ENCODE assay signal across 24 mouse cellular contexts in the genomic region with DNA sequence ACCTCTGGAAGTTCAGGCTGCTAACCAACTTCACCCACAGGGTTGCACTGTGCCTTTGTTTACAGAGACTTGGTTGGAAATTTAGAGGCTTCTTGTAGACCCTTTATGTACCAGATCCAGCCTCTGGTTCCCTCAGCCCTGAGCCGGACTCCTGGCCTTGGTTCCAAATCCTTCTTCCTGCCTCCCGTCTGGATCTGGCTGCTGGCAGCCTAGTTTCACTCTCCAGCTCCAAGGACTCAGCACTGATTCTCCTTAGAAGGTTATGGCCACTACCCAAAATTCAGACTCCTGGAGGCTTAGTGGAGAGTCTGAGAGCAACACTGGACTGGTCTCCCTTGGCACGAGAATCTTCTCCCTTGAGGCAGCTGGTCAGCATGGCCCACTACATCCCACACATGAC. TPM values are rescaled to one million over a fixed set of nuclear protein-coding genes. Genes with fewer than 3 reads are reported as not detected.
A peak's percentile ranks its signal among the peaks of the same experiment; 100 is the strongest.
DNase-seq lines count a peak whose midpoint lies in the region; ATAC-seq and TF ChIP-seq lines count a peak whose summit lies in the region.
"Had no signal": no experiment of that assay in that cellular context is flagged by ENCODE, and none has a peak within 500 bp of the region (broad histone marks: within the 10 kb centered on the region; RNA-seq: fewer than 3 reads in every experiment).

No protein-coding gene starts in this region.

- no peak for TF ChIP-seq CTCF in lung, embryonic 14.5 days (IDR thresholded peaks at IDR 0.05; ENCODE audit: low read depth)

- WGBS in lung, embryonic 14.5 days: 79% methylated on average over 3 of the region's 3 CpGs
- WGBS in lung, embryonic 16.5 days: 66% methylated on average over 3 of the region's 3 CpGs
- WGBS in midbrain, embryonic 11.5 days: 90% methylated on average over 3 of the region's 3 CpGs
- 94% methylated on average over 3 of the region's 3 CpGs for WGBS in midbrain, embryonic 13.5 days

- no peak for DNase-seq in lung, embryonic 14.5 days
- no peak for DNase-seq in lung, postnatal 25 days (ENCODE audit: low spot score)
- DNase-seq in lung, postnatal 36 days: no peak
- peak; percentile 69 for DNase-seq in midbrain, embryonic 11.5 days (ENCODE audit: low spot score, missing footprints)
- peak; percentile 24 for DNase-seq in ovary, postnatal 36 days (ENCODE audit: low spot score)
- no peak for DNase-seq in ovary, postnatal 14 days (ENCODE audit: low spot score)
- DNase-seq: adrenal gland, adult 2 months; adrenal gland, postnatal 10 days; adrenal gland, postnatal 25 days; cerebellum, adult 11 months; cerebellum, adult 18-20 months; cerebellum, adult 8-10 months; cerebellum, adult 9-11 months; cerebellum, postnatal 14 days; cerebellum, postnatal 36 days; embryo, embryonic 11 days had no signal

- H3K4me2 ChIP-seq in lung, embryonic 14.5 days: no peak overlapping the region
- no peak overlapping the region for H3K4me2 ChIP-seq in lung, embryonic 16.5 days (ENCODE audit: low read depth, low read length)
- no peak overlapping the region for H3K4me2 ChIP-seq in midbrain, embryonic 11.5 days
- no peak overlapping the region for H3K4me2 ChIP-seq in midbrain, embryonic 13.5 days (replicated peaks)
- H3K4me2 ChIP-seq: embryonic facial prominence, embryonic 13.5 days; embryonic facial prominence, embryonic 15.5 days; forebrain, embryonic 12.5 days had no signal

- no peak for ATAC-seq in lung, embryonic 14.5 days (ENCODE audit: insufficient read depth)
- no peak for ATAC-seq in lung, embryonic 16.5 days (ENCODE audit: low read depth)
- no peak for ATAC-seq in midbrain, embryonic 11.5 days (ENCODE audit: low FRiP score)
- no peak for ATAC-seq in midbrain, embryonic 13.5 days
- ATAC-seq: forebrain, embryonic 14.5 days had no signal

- H3K4me3 ChIP-seq in lung, embryonic 14.5 days (ENCODE audit: low read depth, low read length): no peak overlapping the region
- H3K4me3 ChIP-seq in lung, embryonic 16.5 days (ENCODE audit: low read length): no peak overlapping the region
- H3K4me3 ChIP-seq in midbrain, embryonic 11.5 days (ENCODE audit: low read depth, low read length): no peak overlapping the region
- no peak overlapping the region for H3K4me3 ChIP-seq in midbrain, embryonic 13.5 days (replicated peaks)
- H3K4me3 ChIP-seq: embryonic facial prominence, embryonic 13.5 days; embryonic facial prominence, embryonic 15.5 days; erythroblast, embryonic 14.5 days; forebrain, embryonic 10.5 days; forebrain, embryonic 12.5 days had no signal

- H3K9me3 ChIP-seq in lung, embryonic 14.5 days (ENCODE audit: low read depth, low read length): no peaks in the 10 kb centered on the region
- no peaks in the 10 kb centered on the region for H3K9me3 ChIP-seq in lung, embryonic 16.5 days (ENCODE audit: control insufficient read depth, low read length)
- H3K9me3 ChIP-seq in midbrain, embryonic 11.5 days (ENCODE audit: control insufficient read depth, low read length): no peaks in the 10 kb centered on the region
- no peaks in the 10 kb centered on the region for H3K9me3 ChIP-seq in midbrain, embryonic 13.5 days
- H3K9me3 ChIP-seq: embryonic facial prominence, embryonic 13.5 days; embryonic facial prominence, embryonic 15.5 days; forebrain, embryonic 10.5 days; forebrain, embryonic 12.5 days had no signal

- H3K36me3 ChIP-seq in lung, embryonic 14.5 days (ENCODE audit: insufficient read depth): no peaks in the 10 kb centered on the region
- H3K36me3 ChIP-seq in lung, embryonic 16.5 days (ENCODE audit: control insufficient read depth, insufficient read depth, low read length): no peaks in the 10 kb centered on the region
- no peaks in the 10 kb centered on the region for H3K36me3 ChIP-seq in midbrain, embryonic 11.5 days (ENCODE audit: control insufficient read depth, insufficient read depth, low read length)
- H3K36me3 ChIP-seq in midbrain, embryonic 13.5 days: no peaks in the 10 kb centered on the region
- H3K36me3 ChIP-seq: embryonic facial prominence, embryonic 13.5 days; embryonic facial prominence, embryonic 15.5 days; forebrain, embryonic 10.5 days; forebrain, embryonic 12.5 days had no signal

- no peak overlapping the region for H3K9ac ChIP-seq in lung, embryonic 14.5 days
- H3K9ac ChIP-seq in lung, embryonic 16.5 days (ENCODE audit: low read length): no peak overlapping the region
- no peak overlapping the region for H3K9ac ChIP-seq in midbrain, embryonic 11.5 days (ENCODE audit: low read length)
- H3K9ac ChIP-seq in midbrain, embryonic 13.5 days (replicated peaks): no peak overlapping the region
- H3K9ac ChIP-seq: embryonic facial prominence, embryonic 13.5 days; embryonic facial prominence, embryonic 15.5 days; forebrain, embryonic 12.5 days had no signal

- H3K27me3 ChIP-seq in lung, embryonic 14.5 days (ENCODE audit: insufficient read depth, low read length): no peaks in the 10 kb centered on the region
- no peaks in the 10 kb centered on the region for H3K27me3 ChIP-seq in lung, embryonic 16.5 days (ENCODE audit: control insufficient read depth, insufficient read depth, low read depth, low read length)
- no peaks in the 10 kb centered on the region for H3K27me3 ChIP-seq in midbrain, embryonic 11.5 days (ENCODE audit: control insufficient read depth, insufficient read depth, low read length)
- no peaks in the 10 kb centered on the region; the same call in 1 of the 2 replicates for H3K27me3 ChIP-seq in midbrain, embryonic 13.5 days
- H3K27me3 ChIP-seq: embryonic facial prominence, embryonic 13.5 days; embryonic facial prominence, embryonic 15.5 days; forebrain, embryonic 12.5 days had no signal

- H3K4me1 ChIP-seq in lung, embryonic 14.5 days (ENCODE audit: insufficient read depth): peaks cover 3% of the 10 kb centered on the region; the same call in 1 of the 2 replicates
- H3K4me1 ChIP-seq in lung, embryonic 16.5 days (replicated peaks; ENCODE audit: control insufficient read depth, insufficient read depth, low read length): peaks cover 9% of the 10 kb centered on the region
- no peaks in the 10 kb centered on the region for H3K4me1 ChIP-seq in midbrain, embryonic 11.5 days (ENCODE audit: control insufficient read depth, insufficient read depth, low read length)
- no peaks in the 10 kb centered on the region for H3K4me1 ChIP-seq in midbrain, embryonic 13.5 days (replicated peaks)
- H3K4me1 ChIP-seq: embryonic facial prominence, embryonic 13.5 days; embryonic facial prominence, embryonic 15.5 days; forebrain, embryonic 10.5 days; forebrain, embryonic 12.5 days had no signal

- peak overlapping the region; percentile 89; the same call in 1 of the 2 replicates for H3K27ac ChIP-seq in lung, embryonic 14.5 days (ENCODE audit: low read depth)
- H3K27ac ChIP-seq in lung, embryonic 16.5 days (ENCODE audit: low read length): peak overlapping the region; percentile 89
- no peak overlapping the region for H3K27ac ChIP-seq in midbrain, embryonic 11.5 days (ENCODE audit: low read depth, low read length)
- H3K27ac ChIP-seq in midbrain, embryonic 13.5 days: no peak overlapping the region
- H3K27ac ChIP-seq: embryonic facial prominence, embryonic 13.5 days; embryonic facial prominence, embryonic 15.5 days; forebrain, embryonic 10.5 days; forebrain, embryonic 12.5 days had no signal

RNA-seq across cellular contexts. Expression of a gene that starts 43.3 kb away (rescaled TPM):
- 41.5 and 43.2 TPM in 2 replicates for polyA plus RNA-seq in lung, embryonic 14.5 days (2014; fragmentation: Nextera tagmentation; extraction: Ambion mirVana)
- polyA plus RNA-seq in lung, embryonic 16.5 days (2015; fragmentation: Nextera tagmentation; extraction: Ambion mirVana): 32.6 and 38.1 TPM in 2 replicates
- 15.1 and 17.9 TPM in 2 replicates for polyA plus RNA-seq in midbrain, embryonic 11.5 days (2014; fragmentation: Nextera tagmentation; extraction: Ambion mirVana)
- 4.0 and 9.2 TPM in 2 replicates for polyA plus RNA-seq in midbrain, embryonic 13.5 days (2015; fragmentation: Nextera tagmentation; extraction: Ambion mirVana)
- polyA plus RNA-seq: erythroblast, embryonic 14.5 days had no signal

Comparison
In these comparisons a context has a peak if more than half of its experiments do, and no peak if none do; other contexts are left out.
1. DNase-seq: peak in midbrain, embryonic 11.5 days (single experiment) and ovary, postnatal 36 days (single experiment); none in lung, embryonic 14.5 days (single experiment), lung, postnatal 25 days (single experiment), lung, postnatal 36 days (single experiment) and ovary, postnatal 14 days (single experiment).
2. H3K27ac ChIP-seq: peak in lung, embryonic 14.5 days (single experiment) and lung, embryonic 16.5 days (single experiment); none in midbrain, embryonic 11.5 days (single experiment) and midbrain, embryonic 13.5 days (single experiment).